Mouse (Mus musculus) embryo, embryonic 11 days (tissue): ENCODE data around the gene Mrgprf.

ENCODE experiments used
- DNase-seq: peaks from one replicate; pipeline ENCODE4 v3.0.0-alpha.2; 2015

Mrgprf gene

GRCm38 (mm10) chr7:145301341-145302005, 845 bp downstream of the Mrgprf start:
- DNase-seq: no peak

DNA sequence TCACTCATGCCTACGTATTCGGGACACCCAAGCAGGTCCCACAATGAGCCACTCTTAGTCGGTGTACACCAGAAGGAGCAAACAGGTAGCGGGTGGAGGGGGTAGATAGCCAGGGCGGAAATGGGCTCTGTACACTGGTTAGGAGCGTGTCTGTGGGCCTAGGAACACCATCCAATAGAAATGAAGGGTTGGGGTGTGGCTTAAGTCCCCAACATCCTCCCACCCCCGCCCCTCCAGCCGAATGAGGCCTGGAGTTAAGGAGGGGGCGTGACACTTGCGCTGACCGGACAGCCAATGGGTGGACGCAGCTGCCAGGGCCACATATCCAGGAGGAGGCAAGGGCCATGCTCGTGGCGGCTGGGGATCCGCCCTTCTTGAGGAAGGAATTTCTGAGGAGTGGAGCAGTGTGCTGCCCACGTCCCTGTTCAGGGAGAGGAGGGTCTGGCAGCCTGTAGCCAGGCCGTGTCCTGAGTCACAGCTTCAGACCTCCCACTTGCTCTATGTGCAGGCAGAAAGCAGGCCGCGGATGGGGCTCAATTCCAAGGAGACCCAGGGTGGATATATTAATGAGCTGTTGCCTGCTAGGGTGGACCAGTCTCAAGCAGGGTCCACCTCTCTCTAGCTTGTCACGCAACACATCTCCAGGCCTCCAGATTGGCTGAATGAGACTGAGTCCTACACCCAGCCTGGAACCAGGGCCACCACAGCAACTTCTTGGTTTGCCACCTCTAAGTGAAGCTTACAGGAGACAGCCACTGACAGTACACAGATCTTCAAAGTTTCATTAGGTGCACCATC, 2.1 kb downstream of the Mrgprf start:
- DNase-seq: peak; percentile 93

- no peak for DNase-seq
Measured at GRCm38 (mm10) chr7:145304153-145304552, 3.5 kb downstream of the Mrgprf start.

DNA sequence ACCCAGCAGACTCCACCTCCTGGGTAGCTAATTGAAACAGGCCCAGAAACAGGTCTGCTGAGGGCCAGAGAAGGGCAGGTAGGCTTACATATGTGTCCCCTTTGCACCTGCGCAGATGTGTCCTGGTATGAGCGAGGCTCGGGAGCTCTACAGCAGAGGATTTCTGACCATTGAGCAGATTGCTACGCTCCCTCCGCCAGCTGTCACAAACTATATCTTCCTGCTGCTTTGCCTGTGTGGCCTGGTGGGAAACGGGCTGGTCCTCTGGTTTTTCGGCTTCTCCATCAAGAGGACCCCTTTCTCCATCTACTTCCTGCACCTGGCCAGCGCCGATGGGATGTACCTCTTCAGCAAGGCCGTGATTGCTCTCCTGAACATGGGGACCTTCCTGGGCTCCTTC, 7.0 kb downstream of the Mrgprf start:
- no peak for DNase-seq

GRCm38 (mm10) chr7:145308061-145308675, 7.5 kb downstream of the Mrgprf start:
- DNase-seq: no peak

GRCm38 (mm10) chr7:145308866-145309265, 8.2 kb downstream of the Mrgprf start:
- no peak for DNase-seq

DNA sequence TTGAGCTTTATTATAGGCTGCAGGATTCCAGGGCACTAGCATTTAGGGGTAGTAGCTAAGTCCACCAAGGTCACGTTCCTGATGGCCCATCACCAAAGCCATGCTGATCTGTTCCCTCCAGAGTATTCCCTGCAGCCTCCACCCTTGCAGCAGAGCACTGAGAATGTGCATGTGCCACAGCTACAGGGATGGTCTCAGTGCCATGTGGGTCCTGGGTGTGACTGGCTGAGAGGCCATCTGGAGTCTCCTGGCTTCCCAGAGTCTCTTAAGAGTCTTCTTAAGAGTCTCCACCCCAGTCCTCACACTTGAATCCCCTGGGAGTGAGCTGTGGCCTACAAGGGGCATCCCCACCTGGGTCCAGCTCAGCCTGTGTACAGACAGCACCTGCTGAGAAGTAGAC, 9.2 kb downstream of the Mrgprf start:
- no peak for DNase-seq

GRCm38 (mm10) chr7:145310526-145310925, 9.9 kb downstream of the Mrgprf start:
- DNase-seq: no peak

GRCm38 (mm10) chr7:145312137-145312536, 11.5 kb downstream of the Mrgprf start:
- DNase-seq: no peak

DNA sequence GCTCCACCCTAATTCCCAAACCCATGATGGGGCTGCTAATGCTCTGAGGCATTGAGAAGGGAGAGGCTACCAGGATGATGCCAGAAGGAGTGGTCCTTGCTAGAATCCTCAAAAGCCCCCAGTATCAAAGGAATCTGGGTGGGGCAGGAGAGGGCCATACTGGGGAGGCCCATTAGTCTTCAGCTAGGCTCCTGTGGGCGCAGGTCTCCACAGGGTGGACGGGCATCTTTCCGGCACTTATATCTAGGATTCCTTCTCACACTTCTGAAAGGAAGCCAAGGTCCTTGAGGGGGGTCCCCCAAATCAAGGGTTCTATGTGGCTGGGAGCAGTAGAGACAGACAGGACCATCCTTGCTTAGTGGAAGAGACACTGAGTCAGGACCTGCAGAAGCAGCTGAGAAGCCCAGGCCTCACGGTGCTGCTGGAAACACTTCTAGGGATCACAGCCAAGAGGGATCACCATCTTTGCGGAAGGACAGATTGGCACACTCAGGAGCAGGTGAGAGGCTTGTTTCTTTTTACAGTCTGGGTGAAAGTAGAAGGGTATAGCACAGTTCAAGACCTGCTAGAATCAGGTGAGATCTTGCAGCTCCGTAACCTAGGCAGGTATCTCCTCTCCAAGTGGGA, 14.3 kb downstream of the Mrgprf start, which contains the start of gene Mrgprd:
Gene Mrgprd (plus strand): TSS at position 51 of the 627 bp plus-strand sequence.
- DNase-seq: no peak

DNA sequence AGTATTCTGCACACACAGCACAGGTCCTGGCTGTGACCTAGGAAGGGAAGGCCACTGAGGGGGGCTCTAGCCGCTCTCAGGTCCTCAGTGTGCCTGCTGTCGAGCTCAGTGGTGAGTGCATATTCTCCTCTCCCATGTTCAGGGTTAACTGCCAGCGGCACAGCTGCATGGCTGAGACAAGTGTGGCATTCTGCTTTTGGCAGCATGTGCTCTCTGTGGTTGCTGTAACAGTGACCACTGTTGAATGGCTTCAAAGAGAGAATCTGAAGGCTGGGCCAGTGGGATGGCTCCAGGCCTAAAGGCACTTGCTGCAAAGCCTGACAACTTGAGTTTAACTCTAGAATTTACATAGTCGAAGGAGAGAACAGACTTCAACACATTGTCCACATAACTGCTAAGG, 16.9 kb downstream of the Mrgprf start:
- no peak for DNase-seq

DNA sequence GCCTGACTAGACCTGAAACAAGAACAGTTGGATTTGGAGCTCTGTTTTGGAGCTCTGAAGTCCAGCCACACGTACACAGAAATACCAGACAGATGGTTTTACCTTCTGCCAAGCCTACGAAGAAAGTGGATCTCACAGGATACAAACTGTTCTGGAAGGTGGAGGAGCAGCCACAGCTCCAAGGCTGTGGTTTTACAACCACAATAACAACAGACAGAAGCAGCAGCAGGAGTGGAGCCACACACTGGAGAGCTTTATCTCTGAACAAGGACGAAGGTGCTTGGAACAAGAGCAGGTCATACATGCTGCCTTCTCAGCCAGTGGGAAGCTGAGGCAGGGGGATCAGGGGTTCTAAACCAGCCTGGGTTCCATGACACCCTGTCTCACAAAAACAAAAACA, 18.9 kb downstream of the Mrgprf start:
- no peak for DNase-seq

- no peak for DNase-seq
Measured at GRCm38 (mm10) chr7:145323607-145324006, 23.0 kb downstream of the Mrgprf start.

- DNase-seq: no peak
Measured at GRCm38 (mm10) chr7:145325697-145326096, 25.1 kb downstream of the Mrgprf start.

- no peak for DNase-seq
Measured at GRCm38 (mm10) chr7:145329982-145330381, 29.4 kb downstream of the Mrgprf start.

DNA sequence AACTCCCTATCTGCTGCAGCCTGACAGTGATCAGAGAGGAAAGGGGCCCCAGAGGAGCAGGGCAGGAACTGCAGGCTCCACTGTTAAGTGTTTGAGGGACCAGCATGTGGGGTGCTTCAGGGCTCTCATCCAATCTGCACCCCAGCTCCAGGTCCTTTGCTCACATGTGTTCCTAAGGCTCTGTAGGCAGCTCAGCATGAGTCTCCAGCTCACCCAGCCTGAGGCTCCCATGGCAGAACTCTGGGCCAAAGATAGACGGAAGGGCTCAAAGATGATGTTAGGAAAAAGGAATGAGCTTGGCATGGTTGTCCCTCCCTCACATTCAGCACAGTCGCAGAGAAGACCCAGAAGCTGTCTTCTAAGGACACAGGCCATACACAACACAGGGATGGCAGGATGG, 30.0 kb downstream of the Mrgprf start:
- no peak for DNase-seq

GRCm38 (mm10) chr7:145332376-145333041, 31.9 kb downstream of the Mrgprf start:
- no peak for DNase-seq

GRCm38 (mm10) chr7:145333936-145334335, 33.3 kb downstream of the Mrgprf start:
- DNase-seq: no peak

DNA sequence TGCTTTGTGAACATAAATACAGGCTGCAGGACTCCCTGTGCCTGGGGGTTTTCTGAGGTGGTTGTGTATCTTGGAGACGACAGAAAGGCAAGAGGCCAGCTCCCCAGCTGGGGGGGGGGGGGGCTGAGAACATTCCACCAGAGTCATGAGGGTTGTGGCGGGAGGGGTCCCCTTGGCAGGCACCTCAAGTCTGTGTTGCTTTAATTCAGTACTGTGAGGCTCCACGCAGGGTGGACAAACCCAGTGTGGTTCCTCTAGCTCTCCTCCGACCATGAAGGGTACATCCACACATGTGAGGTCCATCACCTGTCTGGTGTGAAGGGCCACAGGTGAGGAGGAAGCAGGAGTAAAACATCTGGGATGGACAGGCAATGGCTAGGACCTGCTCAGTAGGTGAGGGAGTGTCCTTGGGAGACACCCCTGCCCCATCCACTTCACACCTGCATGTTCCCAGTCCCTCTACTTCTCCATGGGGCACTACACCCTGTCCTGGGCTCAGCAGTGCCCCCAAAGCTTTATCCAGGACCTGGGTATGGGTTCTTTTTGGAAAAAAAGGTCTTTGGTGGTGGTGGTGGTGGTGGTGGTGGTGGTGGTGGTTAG, 33.9 kb downstream of the Mrgprf start:
- DNase-seq: no peak

- DNase-seq: no peak
Measured at GRCm38 (mm10) chr7:145335199-145335598, 34.6 kb downstream of the Mrgprf start.

GRCm38 (mm10) chr7:145335616-145336332, 35.1 kb downstream of the Mrgprf start:
- no peak for DNase-seq

DNA sequence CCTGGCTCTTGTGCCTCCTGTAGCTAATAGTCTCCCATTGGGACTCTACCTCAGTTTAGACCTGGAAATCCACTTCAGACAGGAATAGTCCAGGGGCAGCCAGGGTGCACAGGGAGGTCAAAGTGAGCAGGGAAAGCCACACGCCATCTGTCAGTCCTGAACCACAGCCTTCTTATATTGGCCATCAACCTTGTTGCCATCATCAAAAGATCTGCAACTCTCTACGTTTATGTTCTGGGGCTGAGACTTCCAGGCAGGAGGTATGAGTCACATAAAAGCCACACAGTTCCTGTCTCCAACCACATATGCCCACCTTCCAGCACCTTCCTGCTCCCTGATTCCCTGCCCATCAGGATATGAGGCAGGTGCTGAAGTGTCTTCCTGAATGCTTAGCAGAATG, 37.3 kb downstream of the Mrgprf start:
- no peak for DNase-seq
